Mouse (Mus musculus): ENCODE results near the gene Tspan11.

DNA sequence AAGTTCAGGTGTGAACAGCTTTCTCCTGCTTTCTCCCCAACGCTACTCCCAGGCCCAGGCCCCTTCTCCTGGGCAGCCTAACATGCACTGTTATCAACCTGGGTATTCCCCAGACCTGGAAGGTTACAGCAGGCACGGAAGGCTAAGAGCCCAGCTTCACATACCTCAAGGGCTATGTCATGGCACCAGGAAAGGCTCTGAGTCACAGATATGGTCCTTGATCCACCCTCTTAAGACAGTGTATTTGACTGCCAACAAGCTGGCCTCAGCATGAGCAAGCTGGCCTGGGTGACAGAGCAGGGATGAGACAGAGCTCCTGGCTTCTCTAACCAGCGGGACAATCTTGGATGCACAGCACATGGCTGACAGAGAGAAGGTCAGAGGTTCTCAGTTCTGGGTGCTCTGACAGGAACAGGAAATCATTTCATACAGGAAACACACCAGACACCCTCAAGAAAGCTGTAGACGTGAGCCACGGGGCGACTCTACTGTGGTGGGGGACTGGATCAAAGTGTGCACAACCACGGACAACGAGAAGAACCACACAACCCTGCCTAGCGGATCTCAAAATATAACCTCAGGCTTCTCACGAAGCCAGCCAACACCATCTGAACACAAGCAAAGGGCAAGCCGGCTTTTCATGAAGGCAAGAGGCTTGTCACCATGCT is 104.3 kb downstream of the Tspan11 start:
- TF ChIP-seq CTCF (IDR thresholded peaks at IDR 0.05; ENCODE audit: low read depth) (no peak), EP300 (IDR thresholded peaks at IDR 0.05; ENCODE audit: low read depth) (0 out of 2 replicates have a peak, but pooled peaks have one; percentile 36)
